Mouse (Mus musculus): ENCODE data around the gene Gdf11.

- TF ChIP-seq POLR2A (IDR thresholded peaks at IDR 0.05; ENCODE audit: low read depth, low read length), result no peak
- no peak for TF ChIP-seq CTCF (IDR thresholded peaks at IDR 0.05; ENCODE audit: extremely low read depth, insufficient read length, insufficient replicate concordance, low read depth, low read length)
Observed at GRCm38 (mm10) chr10:128933976-128934721, 42.6 kb upstream of the Gdf11 start.
